Comparison of ENCODE assay signal across 9 mouse cellular contexts in genomic region chr16:90921471-90922159, GRCm38 (mm10). TPM values are rescaled to one million over a fixed set of nuclear protein-coding genes. Genes with fewer than 3 reads are reported as not detected.
DNase-seq lines count a peak whose midpoint lies in the region; ATAC-seq and TF ChIP-seq lines count a peak whose summit lies in the region.
"Had no signal": no experiment of that assay in that cellular context is flagged by ENCODE, and none has a peak within 500 bp of the region (broad histone marks: within the 10 kb centered on the region; RNA-seq: fewer than 3 reads in every experiment).

No protein-coding gene starts in this region.

- TF ChIP-seq POLR2A in lung, adult 2 months (IDR thresholded peaks at IDR 0.05; ENCODE audit: borderline replicate concordance, extremely low read depth, low read depth, low read length): no peak

- no peak overlapping the region for H3K4me2 ChIP-seq in lung, embryonic 15.5 days
- H3K4me2 ChIP-seq in heart, embryonic 13.5 days: peak overlapping the region; percentile 14; the same call in 1 of the 2 replicates
- H3K4me2 ChIP-seq in midbrain, embryonic 13.5 days (replicated peaks): no peak overlapping the region
- H3K4me2 ChIP-seq: limb, embryonic 12.5 days had no signal

- no peak for DNase-seq in lung, adult 2 months
- peak; percentile 90 to 93 for DNase-seq in cerebellum, postnatal 14 days
- DNase-seq in testis, postnatal 10 days (ENCODE audit: low spot score): no peak
- no peak for DNase-seq in left cerebral cortex, adult 11 months (ENCODE audit: low spot score)
- no peak for DNase-seq in frontal cortex, adult 2 months (ENCODE audit: extremely low spot score in 1 of 2, low spot score in 1 of 2)

- H3K36me3 ChIP-seq in lung, embryonic 15.5 days: no peaks in the 10 kb centered on the region
- peaks cover 8% of the 10 kb centered on the region for H3K36me3 ChIP-seq in heart, embryonic 13.5 days
- peaks cover 17% of the 10 kb centered on the region for H3K36me3 ChIP-seq in midbrain, embryonic 13.5 days

- peaks cover 4% of the 10 kb centered on the region; the same call in 1 of the 2 replicates for H3K4me1 ChIP-seq in lung, embryonic 15.5 days
- H3K4me1 ChIP-seq in lung, adult 2 months (ENCODE audit: control insufficient read depth, insufficient read depth, low read length): no peaks in the 10 kb centered on the region
- H3K4me1 ChIP-seq in heart, embryonic 13.5 days: peaks cover 18% of the 10 kb centered on the region
- 0 out of 2 replicates have a peak, but pooled peaks cover 6% of the 10 kb centered on the region for H3K4me1 ChIP-seq in midbrain, embryonic 13.5 days (replicated peaks)
- H3K4me1 ChIP-seq: limb, embryonic 12.5 days had no signal

- no peak overlapping the region for H3K4me3 ChIP-seq in lung, embryonic 15.5 days
- no peak overlapping the region for H3K4me3 ChIP-seq in lung, adult 2 months (replicated peaks; ENCODE audit: extremely low read depth, low read depth, low read length)
- no peak overlapping the region for H3K4me3 ChIP-seq in heart, embryonic 13.5 days
- no peak overlapping the region for H3K4me3 ChIP-seq in midbrain, embryonic 13.5 days (replicated peaks)
- H3K4me3 ChIP-seq: limb, embryonic 12.5 days had no signal

- H3K9ac ChIP-seq in lung, embryonic 15.5 days: no peak overlapping the region
- no peak overlapping the region for H3K9ac ChIP-seq in heart, embryonic 13.5 days
- no peak overlapping the region for H3K9ac ChIP-seq in midbrain, embryonic 13.5 days (replicated peaks)
- H3K9ac ChIP-seq: limb, embryonic 12.5 days had no signal

- no peak for TF ChIP-seq CTCF in lung, adult 2 months (IDR thresholded peaks at IDR 0.05; ENCODE audit: insufficient read depth, low read length)

- WGBS in lung, embryonic 15.5 days: 34% methylated on average over 10 of the region's 10 CpGs
- 43% methylated on average over 10 of the region's 10 CpGs for WGBS in lung, adult 2 months
- 24% methylated on average over 10 of the region's 10 CpGs for WGBS in heart, embryonic 13.5 days
- 55% methylated on average over 10 of the region's 10 CpGs for WGBS in midbrain, embryonic 13.5 days

- H3K9me3 ChIP-seq in lung, embryonic 15.5 days: no peaks in the 10 kb centered on the region
- H3K9me3 ChIP-seq in heart, embryonic 13.5 days: no peaks in the 10 kb centered on the region; the same call in 1 of the 2 replicates
- no peaks in the 10 kb centered on the region for H3K9me3 ChIP-seq in midbrain, embryonic 13.5 days
- H3K9me3 ChIP-seq: limb, embryonic 12.5 days had no signal

- H3K27ac ChIP-seq in lung, embryonic 15.5 days: no peak overlapping the region
- peak overlapping the region; percentile 44; the same call in 1 of the 2 replicates for H3K27ac ChIP-seq in heart, embryonic 13.5 days (replicated peaks)
- no peak overlapping the region for H3K27ac ChIP-seq in midbrain, embryonic 13.5 days
- H3K27ac ChIP-seq: limb, embryonic 12.5 days had no signal

- ATAC-seq in lung, embryonic 15.5 days (ENCODE audit: borderline replicate concordance, extremely low read depth, low FRiP score, low TSS enrichment): peak; percentile 72
- ATAC-seq in heart, embryonic 13.5 days (ENCODE audit: extremely low read depth, insufficient number of reproducible peaks, low FRiP score, low TSS enrichment): peak; percentile 75; the same call in 1 of the 2 replicates
- ATAC-seq in midbrain, embryonic 13.5 days: peak; percentile 52; the same call in 1 of the 2 replicates

- no peaks in the 10 kb centered on the region for H3K27me3 ChIP-seq in lung, embryonic 15.5 days
- H3K27me3 ChIP-seq in heart, embryonic 13.5 days (replicated peaks): peaks cover 23% of the 10 kb centered on the region; the same call in 1 of the 2 replicates
- no peaks in the 10 kb centered on the region for H3K27me3 ChIP-seq in midbrain, embryonic 13.5 days
- H3K27me3 ChIP-seq: limb, embryonic 12.5 days had no signal

RNA-seq across cellular contexts. Expression of gene Cfap298, which starts 13.3 kb away (rescaled TPM):
- 44.1 and 53.3 TPM in 2 replicates for polyA plus RNA-seq in lung, embryonic 15.5 days (2015; fragmentation: Nextera tagmentation; extraction: Ambion mirVana)
- 17.2 and 29.9 TPM in 2 replicates for polyA plus RNA-seq in lung, adult 2 months (2012; rRNA removed)
- polyA plus RNA-seq in heart, embryonic 13.5 days (2015; fragmentation: Nextera tagmentation; extraction: Ambion mirVana): 34.6 and 36.9 TPM in 2 replicates
- polyA plus RNA-seq in midbrain, embryonic 13.5 days (2015; fragmentation: Nextera tagmentation; extraction: Ambion mirVana): 43.3 and 47.0 TPM in 2 replicates
- polyA plus RNA-seq in frontal cortex, adult 2 months (2012; rRNA removed): 35.6 and 40.2 TPM in 2 replicates

Comparison
In these comparisons a context has a peak if more than half of its experiments do, and no peak if none do; other contexts are left out.
1. DNase-seq: peak in cerebellum, postnatal 14 days (2 of 2); none in lung, adult 2 months (single experiment), testis, postnatal 10 days (single experiment), left cerebral cortex, adult 11 months (single experiment) and frontal cortex, adult 2 months (0 of 2).
2. Peak in every context shown above with its lines, with median percentiles within 50 percentile points of each other: ATAC-seq.